Mouse (Mus musculus) cerebellum, postnatal 36 days (tissue): ENCODE results near the gene Jpt1.
A peak's percentile ranks its signal among the peaks of the same experiment; 100 is the strongest.
"Not testable (repeated sequence)": the region's sequence is repeated elsewhere in the genome, so short reads cannot be mapped to it uniquely, and the experiment has no call there.

Experiments
- DNase-seq, 2 experiments: peaks; one replicate each; pipeline ENCODE4 v3.0.0; 2021 to 2022; ENCODE audit warnings: mixed read lengths in 2 of 2

Gene Jpt1

GRCm38 (mm10) chr11:115514238-115514663, at the start of gene Jpt1:
Jpt1 (minus strand) TSS chr11:115514387.
- peak; percentile 93 to 98 for DNase-seq

DNA sequence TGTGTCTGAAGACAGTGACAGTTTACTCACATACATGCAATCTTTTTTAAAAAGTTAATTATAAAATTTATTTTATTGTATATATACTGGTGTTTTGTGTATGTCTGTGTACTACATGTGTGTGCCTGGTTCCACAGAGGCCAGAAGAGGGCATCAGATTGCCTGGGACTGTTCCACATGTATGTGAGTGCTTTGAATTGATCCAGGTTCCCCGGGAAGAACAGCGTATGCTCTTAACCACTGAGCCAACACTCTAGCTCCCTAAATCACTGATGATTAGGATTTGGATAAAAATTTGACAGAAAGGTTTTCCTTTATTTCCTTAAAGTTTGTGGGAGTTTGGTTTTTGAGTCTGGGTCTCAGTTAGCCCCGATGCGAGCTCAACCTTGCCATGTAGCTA, 49.2 kb upstream of the Jpt1 start:
- no peak for DNase-seq

GRCm38 (mm10) chr11:115555717-115556116, 41.5 kb upstream of the Jpt1 start:
- DNase-seq: no peak

DNA sequence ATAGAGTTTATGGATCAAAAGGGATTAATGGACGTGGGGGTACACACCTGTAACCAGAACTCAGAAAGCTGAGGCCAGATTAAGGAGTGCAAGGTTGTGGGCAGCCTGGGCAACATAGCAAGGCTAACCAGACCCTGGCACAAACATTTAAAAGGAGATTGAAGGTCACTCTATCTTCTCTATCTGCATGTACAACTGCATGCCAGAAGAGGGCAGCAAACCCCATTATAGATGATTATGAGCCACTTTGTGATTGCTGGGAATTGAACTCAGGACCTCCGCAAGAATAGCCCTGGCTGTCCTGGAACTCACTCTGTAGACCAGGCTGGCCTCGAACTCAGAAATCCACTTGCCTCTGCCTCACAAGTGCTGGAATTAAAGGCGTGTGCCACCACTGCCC, 38.6 kb upstream of the Jpt1 start:
- DNase-seq: no peak

- no peak for DNase-seq
Observed at GRCm38 (mm10) chr11:115543571-115543970, 29.4 kb upstream of the Jpt1 start.

DNA sequence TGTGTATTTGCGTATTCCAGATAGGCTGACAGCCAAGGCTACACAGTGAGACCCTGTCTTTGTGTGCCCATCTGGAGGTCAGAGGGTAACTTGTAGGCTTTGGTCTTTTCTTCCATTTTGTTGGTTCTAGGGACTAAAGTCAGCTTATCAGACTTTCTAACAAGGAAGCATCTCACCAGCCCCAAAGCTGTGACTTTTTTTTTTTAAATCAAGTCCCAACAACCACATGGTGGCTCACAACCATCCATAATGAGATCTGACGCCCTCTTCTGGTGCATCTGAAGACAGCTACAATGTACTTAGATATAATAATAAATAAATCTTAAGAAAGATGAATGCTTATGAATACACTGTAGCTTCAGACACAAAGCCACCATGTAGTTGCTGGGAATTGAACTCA, 23.9 kb upstream of the Jpt1 start:
- DNase-seq: no peak

GRCm38 (mm10) chr11:115536856-115537568, 22.8 kb upstream of the Jpt1 start:
- no peak for DNase-seq

GRCm38 (mm10) chr11:115536038-115536681, 22.0 kb upstream of the Jpt1 start, which contains the start of gene Sumo2:
Sumo2 (minus strand) TSS chr11:115536276.
- peak; percentile 99 to 100 for DNase-seq

DNA sequence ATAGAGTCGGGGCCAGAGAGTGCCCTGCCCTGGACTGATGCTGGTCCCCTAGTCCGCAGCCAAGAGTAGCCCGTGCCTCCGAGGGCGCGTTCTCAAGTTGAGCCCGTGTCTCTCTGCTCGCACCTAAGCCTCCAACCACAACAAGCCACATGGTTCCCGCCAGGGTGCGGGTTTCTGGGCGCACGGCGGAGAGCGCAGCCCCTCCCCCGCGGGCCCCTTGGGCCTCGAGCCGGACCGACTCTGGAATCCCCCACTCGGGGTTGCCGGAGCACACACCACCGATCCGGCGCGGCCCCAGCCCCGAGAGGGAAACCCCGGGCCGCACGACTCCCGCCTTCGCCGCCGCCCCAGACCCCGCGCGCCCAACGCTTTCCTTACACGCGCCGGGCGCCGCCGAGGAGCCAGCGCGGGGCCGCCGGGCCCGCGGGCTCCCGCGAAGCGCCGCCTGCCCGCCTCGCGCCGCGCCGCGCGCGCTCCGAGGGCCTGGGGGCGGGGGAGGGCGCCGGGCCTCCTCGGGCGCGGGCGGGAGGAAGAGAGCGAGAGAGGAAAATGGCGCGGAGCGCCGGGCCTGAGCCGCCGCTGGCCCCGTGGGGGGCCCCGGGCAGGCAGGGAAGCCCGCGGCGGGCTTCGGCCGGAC, 21.3 kb upstream of the Jpt1 start:
- peak; percentile 51 to 71 for DNase-seq

DNA sequence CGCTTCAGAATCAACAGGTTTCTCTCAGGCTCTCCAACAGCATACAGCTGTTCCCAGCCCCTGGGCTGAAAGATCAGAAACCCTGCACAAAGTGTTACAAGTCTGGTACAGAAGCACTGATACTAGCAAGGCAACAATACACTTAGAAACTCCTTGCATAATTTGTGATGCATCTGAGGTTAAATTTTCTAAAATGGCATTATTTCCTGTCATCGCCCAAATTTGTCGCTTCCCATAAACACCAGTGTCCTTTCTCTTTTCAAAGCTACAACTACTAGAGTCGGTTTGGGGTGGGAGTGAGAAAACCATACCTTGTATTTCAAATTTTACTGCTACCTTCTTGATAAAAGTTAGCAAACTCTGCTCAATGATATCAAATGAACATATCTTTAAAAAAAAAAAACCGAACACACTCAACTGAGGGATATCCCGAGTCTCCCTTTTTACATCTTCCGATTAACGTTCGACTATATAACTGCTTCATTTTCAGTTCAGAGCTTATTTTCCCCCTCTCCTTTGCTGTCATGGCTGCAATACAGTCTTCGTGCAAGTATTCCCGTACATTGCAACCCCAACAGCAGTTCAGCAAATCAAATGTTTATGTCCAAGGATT, 20.7 kb upstream of the Jpt1 start:
- DNase-seq: no peak

GRCm38 (mm10) chr11:115526446-115526845, 12.3 kb upstream of the Jpt1 start:
- DNase-seq: not testable (repeated sequence)

GRCm38 (mm10) chr11:115522703-115523102, 8.5 kb upstream of the Jpt1 start:
- no peak for DNase-seq

DNA sequence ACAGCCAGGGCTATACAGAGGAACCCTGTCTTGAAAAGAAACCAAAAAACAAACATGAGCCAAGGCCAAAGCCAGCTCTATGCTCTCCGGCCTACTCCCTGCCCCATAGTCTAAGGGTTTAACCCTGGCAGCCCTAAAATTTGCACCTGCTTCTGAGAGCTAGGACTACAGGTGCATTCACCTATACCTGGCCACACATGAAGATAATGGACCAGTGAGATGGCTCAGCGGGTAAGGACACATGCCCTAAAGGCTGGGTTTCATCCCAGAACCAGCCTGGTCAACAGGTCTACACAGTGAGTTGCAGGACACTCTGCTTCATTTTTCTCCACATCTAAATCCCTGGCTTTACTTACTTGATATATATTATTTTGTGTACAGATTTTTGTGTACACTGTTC, 8.1 kb upstream of the Jpt1 start:
- no peak for DNase-seq

DNA sequence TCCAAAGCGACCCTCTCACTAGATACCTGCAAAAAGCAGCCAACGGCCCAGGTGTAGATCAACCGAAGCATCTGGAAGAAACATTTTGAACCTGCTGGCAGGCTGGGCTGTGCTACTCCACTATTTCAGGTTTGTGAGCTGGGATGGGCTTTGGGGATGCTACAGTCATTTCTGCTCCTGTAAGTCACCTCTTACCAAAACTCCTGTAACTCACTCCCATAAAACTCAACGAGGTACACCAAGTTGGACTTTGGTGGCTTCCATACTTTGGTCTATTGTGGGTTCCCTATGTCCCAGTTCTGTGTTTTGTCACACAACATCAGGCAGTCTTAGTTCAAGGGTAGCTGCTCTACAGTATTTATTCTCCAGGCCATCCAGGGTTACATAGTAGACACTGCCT, 6.9 kb upstream of the Jpt1 start:
- DNase-seq: no peak

GRCm38 (mm10) chr11:115520218-115520617, 6.0 kb upstream of the Jpt1 start:
- DNase-seq: no peak

DNA sequence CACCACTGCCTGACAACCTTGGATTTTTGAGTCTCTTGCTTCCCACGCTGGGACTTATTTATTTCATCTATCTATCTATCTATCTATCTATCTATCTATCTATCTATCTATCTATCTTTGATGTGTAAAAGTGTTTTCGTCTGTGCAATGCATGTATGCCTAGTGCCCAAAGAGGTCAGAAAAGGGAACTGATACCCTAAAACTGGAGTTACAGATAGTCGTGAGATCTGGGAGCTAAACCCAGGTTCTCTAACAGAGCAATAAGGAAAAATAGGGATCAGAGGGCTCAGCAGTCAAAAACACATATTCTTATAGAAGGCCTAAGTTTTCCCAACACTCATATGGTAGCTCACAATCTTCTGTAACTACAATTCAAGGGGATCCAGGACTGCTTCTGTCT, 5.4 kb upstream of the Jpt1 start:
- DNase-seq: no peak

DNA sequence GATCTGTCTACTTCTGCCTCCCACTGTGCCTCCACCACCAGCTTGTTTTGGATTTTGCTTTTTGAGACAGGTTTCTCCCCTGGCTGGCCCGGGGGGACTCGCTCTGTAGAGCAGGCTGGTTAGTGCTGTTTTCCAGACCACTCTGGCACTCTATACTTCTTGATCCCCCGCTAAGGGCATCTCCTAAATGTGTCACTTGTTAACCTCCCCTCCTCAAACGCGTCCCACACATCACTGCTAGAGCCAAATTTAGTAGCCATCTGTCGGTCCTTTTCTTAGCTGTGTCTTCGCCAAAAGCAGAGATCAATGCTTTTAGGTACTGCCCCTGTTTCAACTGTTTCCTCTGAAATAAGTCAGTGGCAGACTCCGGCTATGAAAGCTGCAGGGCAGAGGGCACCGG, 4.5 kb upstream of the Jpt1 start:
- DNase-seq: peak in 1 of 2 experiments; percentile 24

DNA sequence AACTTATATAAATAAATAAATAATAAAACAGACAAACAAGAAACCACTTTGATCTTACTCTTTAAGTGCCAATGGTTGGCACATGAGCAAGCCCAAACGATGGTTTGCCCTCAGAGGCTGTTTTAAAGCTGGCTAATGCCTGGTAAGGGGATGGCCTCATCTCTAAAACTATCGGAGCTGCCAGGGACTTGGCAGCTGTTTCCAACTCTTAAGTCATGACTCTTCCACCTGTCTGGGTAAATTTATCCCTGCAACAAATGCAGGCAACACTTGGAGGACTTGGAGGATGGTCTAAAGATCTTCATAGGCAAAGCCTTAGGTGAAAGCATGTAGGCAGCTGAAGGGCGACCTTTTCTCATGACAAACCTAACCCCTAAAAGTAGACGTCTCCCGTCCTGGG, 2.8 kb upstream of the Jpt1 start:
- DNase-seq: no peak

DNA sequence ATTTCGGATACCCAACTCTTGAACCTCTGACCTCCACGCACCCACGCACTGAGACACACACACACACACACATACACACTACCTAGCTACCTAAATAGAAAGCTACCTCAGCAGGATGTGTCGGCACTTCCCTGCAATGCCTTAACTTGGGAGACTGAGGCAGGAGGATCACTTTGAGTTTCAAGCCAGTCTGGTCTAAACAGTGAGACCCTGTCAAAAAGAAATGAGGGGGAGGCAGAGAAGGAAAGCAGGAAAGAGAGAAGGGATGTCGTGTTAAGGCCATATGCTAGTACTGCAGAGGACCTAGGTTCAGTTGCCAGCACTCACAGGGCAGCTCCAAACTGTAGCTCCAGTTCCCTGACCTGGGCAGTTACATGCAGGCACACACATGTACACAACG, 834 bp upstream of the Jpt1 start:
- no peak for DNase-seq

- peak; percentile 26 to 33 for DNase-seq
Observed at GRCm38 (mm10) chr11:115513271-115514237, 633 bp downstream of the Jpt1 start.

DNA sequence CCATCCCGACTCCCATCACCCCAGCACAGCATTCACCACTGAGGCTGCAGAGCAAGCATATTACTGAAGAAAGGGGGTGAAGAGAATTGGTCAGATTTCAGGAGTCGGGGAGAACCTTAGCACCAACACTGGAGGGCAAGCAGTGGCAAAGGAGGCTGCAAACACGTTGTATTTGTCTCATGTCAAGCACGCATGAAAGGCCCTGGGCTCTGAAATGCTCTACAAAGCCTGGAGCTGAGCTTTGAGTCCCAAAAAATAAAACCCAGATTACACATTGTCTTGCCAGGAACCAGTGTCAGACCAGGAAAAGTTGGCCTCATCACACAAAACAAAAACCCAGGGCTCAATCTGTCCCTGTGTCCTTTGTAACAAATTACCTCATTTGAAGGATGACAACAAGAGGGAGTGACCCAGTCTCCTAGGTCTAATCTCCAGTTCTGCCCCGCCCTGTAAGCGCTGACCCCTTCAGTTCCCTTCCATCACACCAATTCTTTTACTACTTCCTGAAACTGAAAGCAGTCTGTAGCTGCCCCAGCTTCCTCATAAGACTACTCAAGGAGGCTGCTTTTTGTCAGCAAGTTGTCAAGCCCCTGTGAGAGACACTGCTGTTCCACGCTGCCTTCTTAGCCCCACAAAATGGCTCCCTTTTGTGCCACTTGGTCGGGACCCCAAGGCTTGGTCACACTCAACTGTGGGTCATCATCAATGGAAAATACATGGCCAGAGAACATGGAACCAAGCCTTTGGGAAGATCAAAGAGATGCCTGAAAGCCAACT, 1.6 kb downstream of the Jpt1 start:
- no peak for DNase-seq

GRCm38 (mm10) chr11:115512004-115512403, 2.2 kb downstream of the Jpt1 start:
- no peak for DNase-seq
